Mouse (Mus musculus) bone marrow macrophage, adult 2 months (primary cell): ENCODE results near the gene Fgf11.

Source experiments
- CTCF ChIP-seq: IDR thresholded peaks from 2 replicates; pipeline ENCODE4 v1.5.1; 2012; ENCODE audit warnings: low read depth, mild to moderate bottlenecking, low read length, moderate library complexity
- POLR2A ChIP-seq: IDR thresholded peaks from 2 replicates; pipeline ENCODE4 v1.6.1; 2012; ENCODE audit warnings: mild to moderate bottlenecking, low read depth, low read length, borderline replicate concordance

DNA sequence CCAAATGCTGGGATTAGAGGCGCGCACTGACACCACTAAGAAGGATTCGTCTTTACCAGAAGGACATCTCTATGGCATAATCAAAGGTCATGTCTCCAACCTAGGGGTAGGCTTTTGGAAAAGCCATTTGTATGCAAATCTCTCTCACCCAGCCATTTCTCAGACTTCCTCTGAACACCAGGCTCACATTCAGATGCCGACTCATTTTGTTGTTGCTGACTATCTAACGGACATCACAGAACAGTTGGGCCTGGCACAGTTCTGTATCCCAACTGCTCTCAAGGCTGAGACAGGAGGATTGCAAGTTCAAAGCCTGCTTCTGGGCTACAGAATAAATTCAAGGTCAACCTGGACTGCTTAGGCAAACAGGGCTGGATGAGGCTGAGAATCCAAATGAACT lies 14.4 kb downstream of the Fgf11 start:
- TF ChIP-seq POLR2A (no peak), CTCF (no peak)
